Mouse (Mus musculus) kidney, adult 8-10 months (tissue): Measurements from ENCODE around the gene Dnajb2.

Experiments
- DNase-seq, 2 experiments: peaks; one replicate each; pipeline ENCODE4 v3.0.0; 2022

Dnajb2 gene

DNA sequence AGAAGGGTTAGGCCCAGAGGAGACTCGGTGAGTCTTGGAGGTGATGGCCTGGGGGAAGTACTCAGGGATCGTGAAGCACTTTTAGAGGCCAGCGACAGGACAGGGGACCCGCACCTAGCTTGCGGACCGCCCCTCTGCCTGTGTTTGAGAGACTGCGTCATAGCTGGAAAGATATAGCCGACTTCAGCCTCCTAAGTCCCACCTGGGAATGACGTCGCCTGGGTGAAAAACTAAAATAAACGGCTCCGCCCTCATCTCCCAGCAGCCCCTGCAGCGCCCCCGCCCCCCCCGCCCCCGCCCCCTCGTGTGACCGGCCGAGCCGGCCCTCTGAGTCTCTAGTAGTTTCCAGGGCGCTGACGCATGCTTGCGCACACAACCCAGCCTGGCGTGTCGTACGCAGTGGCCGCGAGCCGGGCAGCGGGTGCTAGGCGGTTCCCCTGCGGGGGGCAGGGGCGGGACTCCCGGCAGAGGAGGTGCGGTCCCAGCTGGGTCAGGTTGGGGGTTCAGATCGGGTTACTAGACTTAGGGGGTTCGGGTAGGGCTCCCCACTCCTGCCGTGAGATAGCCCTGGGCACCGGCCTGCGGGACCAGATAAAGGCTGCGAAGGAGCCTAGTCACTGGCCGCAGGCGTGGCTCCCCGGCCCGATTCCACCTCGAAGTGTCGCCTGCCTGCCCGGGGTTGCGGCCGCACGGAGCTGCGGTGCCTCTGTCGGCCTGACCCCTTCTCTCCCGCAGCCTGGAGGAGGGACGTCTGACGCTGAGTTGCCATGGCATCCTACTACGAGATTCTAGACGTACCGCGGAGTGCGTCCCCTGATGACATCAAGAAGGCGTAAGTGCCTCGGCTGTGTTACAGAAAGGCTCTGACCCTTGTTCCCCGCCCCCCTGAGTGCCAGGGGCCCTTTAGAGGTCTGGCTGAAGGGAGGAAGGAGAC is at the start of gene Dnajb2:
Gene Dnajb2 (plus strand): TSS at position 290 of the 934 bp plus-strand sequence.
- peak; percentile 90 to 94 for DNase-seq

- no peak for DNase-seq
These were observed 49.1 kb upstream of the Dnajb2 start for GRCm38 (mm10) chr1:75187126-75187525.

- DNase-seq, result no peak
These were observed 48.2 kb upstream of the Dnajb2 start for GRCm38 (mm10) chr1:75187914-75188483.

GRCm38 (mm10) chr1:75190577-75190976 is 45.6 kb upstream of the Dnajb2 start:
- no peak for DNase-seq

- DNase-seq, result no peak
These were observed 45.0 kb upstream of the Dnajb2 start for GRCm38 (mm10) chr1:75191258-75191621.

GRCm38 (mm10) chr1:75191622-75192402 is 44.4 kb upstream of the Dnajb2 start, which contains the start of the genes Ankzf1 and Atg9a:
Gene Ankzf1 (plus strand): TSS chr1:75192151.
Gene Atg9a (minus strand): TSS chr1:75192196.
- DNase-seq, result peak; percentile 97 to 99

GRCm38 (mm10) chr1:75192452-75192851 is 43.8 kb upstream of the Dnajb2 start:
- peak; percentile 61 to 66 for DNase-seq

GRCm38 (mm10) chr1:75201236-75201635 is 35.0 kb upstream of the Dnajb2 start:
- peak; percentile 53 to 64 for DNase-seq

- DNase-seq, result peak; percentile 90 to 92
These were observed 27.1 kb upstream of the Dnajb2 start for GRCm38 (mm10) chr1:75208967-75209678.

GRCm38 (mm10) chr1:75210136-75211087 is 25.8 kb upstream of the Dnajb2 start, which contains the start of the genes Glb1l and Stk16:
Gene Glb1l (minus strand): TSS chr1:75210813.
Gene Stk16 (plus strand): TSS chr1:75210838.
- DNase-seq, result peak; percentile 95 to 96

DNA sequence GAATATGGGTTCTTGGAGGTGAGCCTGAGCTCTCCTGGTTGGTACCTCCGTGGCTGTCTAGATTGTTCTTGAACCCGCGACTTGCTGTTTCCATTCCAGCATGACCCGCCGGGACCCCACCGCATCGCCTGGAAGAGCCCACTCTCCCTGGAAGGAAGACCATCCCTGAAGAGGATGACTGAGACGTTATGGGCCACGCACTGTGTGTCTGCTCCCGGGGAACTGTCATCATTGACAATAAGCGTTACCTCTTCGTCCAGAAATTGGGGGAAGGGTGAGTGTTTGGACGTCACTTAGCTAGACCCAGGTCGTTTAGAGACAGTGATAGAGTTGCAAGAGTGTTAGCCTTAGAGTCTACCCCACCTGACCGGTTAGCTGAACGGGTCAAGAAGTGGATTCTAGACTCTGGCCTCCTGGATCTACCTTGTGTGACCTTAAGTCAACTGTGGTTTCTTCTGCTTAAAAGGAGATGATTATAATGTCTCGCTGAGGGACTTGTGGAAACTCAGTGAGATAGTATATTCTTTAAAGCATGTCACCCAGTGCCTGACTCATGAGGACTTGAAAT is 25.0 kb upstream of the Dnajb2 start:
- peak; percentile 23 to 44 for DNase-seq

DNA sequence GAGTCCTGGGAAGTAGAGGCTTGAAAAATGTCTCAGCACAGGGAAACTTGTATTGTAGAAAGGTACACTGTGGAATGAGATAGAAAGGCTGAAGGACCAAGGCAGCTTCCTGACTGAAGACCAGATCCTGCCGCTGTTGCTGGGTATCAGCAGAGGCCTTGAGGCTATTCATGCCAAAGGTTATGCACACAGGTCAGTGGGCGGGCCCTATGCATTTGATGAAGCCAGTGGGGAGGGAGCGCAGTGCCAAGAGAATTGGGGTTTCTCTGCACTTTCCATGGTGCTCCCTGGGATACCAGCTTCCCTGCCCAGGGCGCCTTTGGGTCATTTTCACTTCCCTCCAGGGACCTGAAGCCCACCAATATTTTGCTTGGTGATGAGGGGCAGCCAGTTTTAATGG is 23.7 kb upstream of the Dnajb2 start:
- DNase-seq, result peak; percentile 25 to 34

GRCm38 (mm10) chr1:75213096-75213495 is 23.1 kb upstream of the Dnajb2 start:
- no peak for DNase-seq

DNA sequence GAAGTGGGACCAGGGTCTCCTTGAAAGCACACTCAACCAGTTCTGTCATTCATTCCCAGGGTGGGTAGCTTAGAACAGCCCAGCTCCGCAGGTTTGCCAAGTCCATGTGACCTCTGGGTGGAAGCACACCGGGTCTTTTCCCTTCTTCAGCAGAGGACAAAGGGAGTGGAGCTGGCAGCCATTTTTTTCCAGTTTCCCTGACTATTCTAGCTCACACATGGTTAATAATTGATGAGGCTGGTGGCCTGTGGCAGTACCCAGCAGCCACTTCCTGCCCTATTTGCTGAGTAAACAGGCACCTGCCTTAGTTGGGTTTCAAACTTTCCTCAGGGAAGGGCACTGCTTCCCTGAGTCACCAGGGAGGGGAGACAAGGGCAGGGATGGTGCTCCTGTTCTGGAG is 21.8 kb upstream of the Dnajb2 start:
- peak; percentile 91 to 97 for DNase-seq

DNA sequence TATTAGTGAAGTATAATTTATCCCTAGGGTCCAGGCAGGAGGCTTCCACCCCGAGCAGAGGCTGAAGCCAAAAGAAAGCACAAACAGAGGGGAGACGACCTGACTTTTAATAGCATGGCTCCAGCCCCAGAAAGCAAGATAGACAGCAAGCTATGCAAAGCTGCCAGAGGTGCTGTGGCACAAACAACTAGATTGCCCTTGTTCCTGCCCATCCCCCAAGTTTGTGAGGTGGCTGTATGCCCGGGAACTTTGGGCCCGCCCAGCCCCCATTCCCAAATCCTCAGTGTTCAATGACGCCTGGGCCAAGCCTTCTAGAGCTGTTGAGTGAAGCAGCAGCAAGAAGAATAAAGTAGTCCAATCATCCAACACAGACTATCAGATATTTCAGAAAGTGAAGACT is 21.3 kb upstream of the Dnajb2 start:
- peak; percentile 86 to 88 for DNase-seq

GRCm38 (mm10) chr1:75215785-75216184 is 20.4 kb upstream of the Dnajb2 start:
- DNase-seq, result peak in 1 of 2 experiments; percentile 30

GRCm38 (mm10) chr1:75216797-75217585 is 19.2 kb upstream of the Dnajb2 start:
- peak; percentile 45 to 50 for DNase-seq

- DNase-seq, result peak in 1 of 2 experiments; percentile 27
These were observed 18.3 kb upstream of the Dnajb2 start for GRCm38 (mm10) chr1:75217893-75218226.

- DNase-seq, result peak; percentile 41 to 47
These were observed 17.8 kb upstream of the Dnajb2 start for GRCm38 (mm10) chr1:75218227-75219001.
